Mouse (Mus musculus): Measurements from ENCODE around the gene Mgam. TPM values are rescaled to one million over a fixed set of nuclear protein-coding genes. Genes with fewer than 3 reads are reported as not detected.
"Not testable (repeated sequence)": the region's sequence is repeated elsewhere in the genome, so short reads cannot be mapped to it uniquely, and the experiment has no call there.

Gene Mgam
- polyA plus RNA-seq, 1 experiment = 3.3 TPM

GRCm38 (mm10) chr6:40755948-40756347, 127.3 kb downstream of the Mgam start:
- H3K4me3 ChIP-seq = no peak overlapping the region
- no peaks in the 10 kb centered on the region for H3K79me2 ChIP-seq (ENCODE audit: control insufficient read depth, insufficient read depth)
- peak overlapping the region; percentile 63 for H3K4me2 ChIP-seq (ENCODE audit: low read depth)
- H3ac ChIP-seq (ENCODE audit: control insufficient read depth, insufficient read length) = no peak overlapping the region
- H3K36me3 ChIP-seq (ENCODE audit: control insufficient read depth, insufficient read depth) = no peaks in the 10 kb centered on the region
- TF ChIP-seq MAX (IDR thresholded peaks at IDR 0.05; ENCODE audit: low read depth) = no peak
- peak; percentile 86 for TF ChIP-seq CEBPB (IDR thresholded peaks at IDR 0.05; ENCODE audit: insufficient read depth, poor library complexity, severe bottlenecking)
- no peak for TF ChIP-seq REST (IDR thresholded peaks at IDR 0.05; ENCODE audit: insufficient read depth, insufficient read length)
- no peaks in the 10 kb centered on the region for H3K27me3 ChIP-seq (ENCODE audit: control insufficient read depth, insufficient read depth, insufficient read length)

- H3K36me3 ChIP-seq (ENCODE audit: control insufficient read depth, insufficient read depth); H3ac ChIP-seq (ENCODE audit: control insufficient read depth, insufficient read length); H3K4me3 ChIP-seq; H3K27me3 ChIP-seq (ENCODE audit: control insufficient read depth, insufficient read depth, insufficient read length); H3K79me2 ChIP-seq (ENCODE audit: control insufficient read depth, insufficient read depth): not testable (repeated sequence)
- peak in 1 of 3 experiments; percentile 4 for TF ChIP-seq MYOD1 (IDR thresholded peaks at IDR 0.05; ENCODE audit: control insufficient read depth in 1 of 3, insufficient read length in 2 of 3, low read depth in 2 of 3)
- H3K4me2 ChIP-seq (ENCODE audit: low read depth) = peak overlapping the region; percentile 63
These were observed 128.7 kb downstream of the Mgam start for GRCm38 (mm10) chr6:40757346-40757745.

GRCm38 (mm10) chr6:40774656-40775055, 146.0 kb downstream of the Mgam start:
- no peaks in the 10 kb centered on the region for H3K36me3 ChIP-seq (ENCODE audit: control insufficient read depth, insufficient read depth)

GRCm38 (mm10) chr6:40778458-40778857, 149.8 kb downstream of the Mgam start:
- Histone ChIP-seq H3K27me3 (ENCODE audit: control insufficient read depth, insufficient read depth, insufficient read length) (no peaks in the 10 kb centered on the region), H3K36me3 (ENCODE audit: control insufficient read depth, insufficient read depth) (no peaks in the 10 kb centered on the region), H3ac (ENCODE audit: control insufficient read depth, insufficient read length) (no peak overlapping the region), H3K4me3 (no peak overlapping the region), H3K79me2 (ENCODE audit: control insufficient read depth, insufficient read depth) (no peaks in the 10 kb centered on the region), H3K4me2 (ENCODE audit: low read depth) (no peak overlapping the region)
- no peak for TF ChIP-seq MYOG (IDR thresholded peaks at IDR 0.05; ENCODE audit: control insufficient read depth in 1 of 3, insufficient read depth in 1 of 3, insufficient read length in 2 of 3, low read depth in 2 of 3)
- no peak for TF ChIP-seq POLR2A (IDR thresholded peaks at IDR 0.05; ENCODE audit: insufficient read length, low read depth)
- no peak for TF ChIP-seq USF1 (IDR thresholded peaks at IDR 0.05; ENCODE audit: low read depth)
- no peak for TF ChIP-seq TCF3 (IDR thresholded peaks at IDR 0.05; ENCODE audit: insufficient read length, low read depth)
- no peak for TF ChIP-seq SRF (IDR thresholded peaks at IDR 0.05; ENCODE audit: control insufficient read depth, insufficient read length, low read depth)
- no peak for TF ChIP-seq CEBPB (IDR thresholded peaks at IDR 0.05; ENCODE audit: insufficient read depth, poor library complexity, severe bottlenecking)
- TF ChIP-seq POLR2AphosphoS2 (IDR thresholded peaks at IDR 0.05; ENCODE audit: insufficient read length, low read depth) = no peak
- TF ChIP-seq REST (IDR thresholded peaks at IDR 0.05; ENCODE audit: insufficient read depth, insufficient read length) = no peak
- no peak for TF ChIP-seq E2F4 (IDR thresholded peaks at IDR 0.05; ENCODE audit: insufficient read depth)
- no peak for TF ChIP-seq MYOD1 (IDR thresholded peaks at IDR 0.05; ENCODE audit: control insufficient read depth in 1 of 3, insufficient read length in 2 of 3, low read depth in 2 of 3)
- TF ChIP-seq TCF12 (IDR thresholded peaks at IDR 0.05; ENCODE audit: insufficient read depth, poor library complexity, severe bottlenecking) = no peak

More at GRCm38 (mm10) chr6:40774656-40775055, 146.0 kb downstream of the Mgam start:
- Histone ChIP-seq H3K27me3 (ENCODE audit: control insufficient read depth, insufficient read depth, insufficient read length) (no peaks in the 10 kb centered on the region), H3K4me2 (ENCODE audit: low read depth) (no peak overlapping the region), H3ac (ENCODE audit: control insufficient read depth, insufficient read length) (no peak overlapping the region), H3K79me2 (ENCODE audit: control insufficient read depth, insufficient read depth) (no peaks in the 10 kb centered on the region), H3K4me3 (no peak overlapping the region)
- TF ChIP-seq E2F4 (IDR thresholded peaks at IDR 0.05; ENCODE audit: insufficient read depth) (no peak), MYOD1 (IDR thresholded peaks at IDR 0.05; ENCODE audit: control insufficient read depth in 1 of 3, insufficient read length in 2 of 3, low read depth in 2 of 3) (no peak), SRF (IDR thresholded peaks at IDR 0.05; ENCODE audit: control insufficient read depth, insufficient read length, low read depth) (no peak), CEBPB (IDR thresholded peaks at IDR 0.05; ENCODE audit: insufficient read depth, poor library complexity, severe bottlenecking) (no peak), POLR2AphosphoS2 (IDR thresholded peaks at IDR 0.05; ENCODE audit: insufficient read length, low read depth) (no peak), TCF12 (IDR thresholded peaks at IDR 0.05; ENCODE audit: insufficient read depth, poor library complexity, severe bottlenecking) (no peak)

GRCm38 (mm10) chr6:40783637-40784036, 155.0 kb downstream of the Mgam start:
- no peak overlapping the region for H3K4me2 ChIP-seq (ENCODE audit: low read depth)
- no peaks in the 10 kb centered on the region for H3K27me3 ChIP-seq (ENCODE audit: control insufficient read depth, insufficient read depth, insufficient read length)
- no peaks in the 10 kb centered on the region for H3K36me3 ChIP-seq (ENCODE audit: control insufficient read depth, insufficient read depth)
- no peaks in the 10 kb centered on the region for H3K79me2 ChIP-seq (ENCODE audit: control insufficient read depth, insufficient read depth)
- no peak overlapping the region for H3ac ChIP-seq (ENCODE audit: control insufficient read depth, insufficient read length)
- TF ChIP-seq REST (IDR thresholded peaks at IDR 0.05; ENCODE audit: insufficient read depth, insufficient read length) (no peak), SRF (IDR thresholded peaks at IDR 0.05; ENCODE audit: control insufficient read depth, insufficient read length, low read depth) (no peak), POLR2A (IDR thresholded peaks at IDR 0.05; ENCODE audit: insufficient read length, low read depth) (no peak), MYOD1 (IDR thresholded peaks at IDR 0.05; ENCODE audit: control insufficient read depth in 1 of 3, insufficient read length in 2 of 3, low read depth in 2 of 3) (no peak), CEBPB (IDR thresholded peaks at IDR 0.05; ENCODE audit: insufficient read depth, poor library complexity, severe bottlenecking) (no peak), TCF12 (IDR thresholded peaks at IDR 0.05; ENCODE audit: insufficient read depth, poor library complexity, severe bottlenecking) (no peak), MYOG (IDR thresholded peaks at IDR 0.05; ENCODE audit: control insufficient read depth in 1 of 3, insufficient read depth in 1 of 3, insufficient read length in 2 of 3, low read depth in 2 of 3) (no peak), TCF3 (IDR thresholded peaks at IDR 0.05; ENCODE audit: insufficient read length, low read depth) (no peak), MAX (IDR thresholded peaks at IDR 0.05; ENCODE audit: low read depth) (no peak), POLR2AphosphoS2 (IDR thresholded peaks at IDR 0.05; ENCODE audit: insufficient read length, low read depth) (no peak), USF1 (IDR thresholded peaks at IDR 0.05; ENCODE audit: low read depth) (no peak), E2F4 (IDR thresholded peaks at IDR 0.05; ENCODE audit: insufficient read depth) (no peak)
- H3K4me3 ChIP-seq = no peak overlapping the region

All from myocyte (in vitro differentiated cells).